Mouse (Mus musculus): ENCODE measurements around the gene Spint4. TPM values are rescaled to one million over a fixed set of nuclear protein-coding genes. Genes with fewer than 3 reads are reported as not detected.

The Spint4 gene
- total and polyA plus RNA-seq, 3 experiments = not detected

- Histone ChIP-seq H3K4me3 (replicated peaks in 1 of 3; ENCODE audit: low read depth in 2 of 3, low read length in 2 of 3, poor library complexity in 1 of 3) (no peak overlapping the region), H3K4me1 (ENCODE audit: control insufficient read depth in 1 of 2, insufficient read depth in 2 of 2) (peaks cover 5 to 13% of the 10 kb centered on the region in 2 experiments; a peak in 3 of 4 replicates), H3K27ac (ENCODE audit: insufficient read depth, low read depth) (no peak overlapping the region), H3K9me3 (replicated peaks; ENCODE audit: low read length) (peaks cover 4% of the 10 kb centered on the region), H3K27me3 (replicated peaks) (peaks cover 44% of the 10 kb centered on the region), H3K4me2 (ENCODE audit: insufficient read depth, low read depth, poor library complexity, severe bottlenecking) (no peak overlapping the region), H3K79me2 (replicated peaks; ENCODE audit: control insufficient read depth, extremely low read depth, insufficient read depth, poor library complexity, severe bottlenecking) (no peaks in the 10 kb centered on the region), H3K36me3 (replicated peaks in 1 of 2; ENCODE audit: control insufficient read depth in 1 of 2, insufficient read depth in 1 of 2, low read length in 1 of 2) (no peaks in the 10 kb centered on the region), H3K9ac (ENCODE audit: insufficient read depth, low read depth) (no peak overlapping the region)
- in situ Hi-C loops (cut with MboI; ENCODE audit: low pct_ligation_motif_present, low pct_unique_long_range_greater_than_20kb, low sequenced_read_pairs) (no loop called here), dilution Hi-C loops (cut with MboI; ENCODE audit: extremely low pct_ligation_motif_present, extremely low pct_unique_long_range_greater_than_20kb, low sequenced_read_pairs) (no loop called here)
- peak; percentile 30 for DNase-seq (ENCODE audit: extremely low read depth)
- TF ChIP-seq ELF1 (IDR thresholded peaks at IDR 0.05; ENCODE audit: low read depth, low read length) = no peak
- TF ChIP-seq EP300 (IDR thresholded peaks at IDR 0.05; ENCODE audit: low read length) = no peak
- TF ChIP-seq ZMIZ1 (IDR thresholded peaks at IDR 0.05; ENCODE audit: low read depth, low read length) = no peak
- no peak for TF ChIP-seq UBTF (IDR thresholded peaks at IDR 0.05; ENCODE audit: low read depth, low read length)
- TF ChIP-seq SIN3A (IDR thresholded peaks at IDR 0.05; ENCODE audit: low read length) = no peak
- no peak for TF ChIP-seq GABPA (IDR thresholded peaks at IDR 0.05; ENCODE audit: insufficient replicate concordance, low read depth, low read length)
- no peak for TF ChIP-seq USF1 (IDR thresholded peaks at IDR 0.05; ENCODE audit: low read depth, low read length)
- no peak for TF ChIP-seq ZNF384 (IDR thresholded peaks at IDR 0.05; ENCODE audit: low read depth, low read length)
- TF ChIP-seq KAT2A (IDR thresholded peaks at IDR 0.05; ENCODE audit: insufficient replicate concordance, low read length) = no peak
- no peak for TF ChIP-seq MAFK (IDR thresholded peaks at IDR 0.05; ENCODE audit: insufficient replicate concordance, low read length)
- TF ChIP-seq ZKSCAN1 (IDR thresholded peaks at IDR 0.05; ENCODE audit: borderline replicate concordance, low read depth, low read length) = no peak
- no peak for TF ChIP-seq SMC3 (IDR thresholded peaks at IDR 0.05; ENCODE audit: low read depth, low read length)
These were observed 18.4 kb upstream of the Spint4 start for GRCm38 (mm10) chr2:164679906-164680305.

GRCm38 (mm10) chr2:164684807-164685206, 13.5 kb upstream of the Spint4 start, which contains the start of gene Wfdc13:
Gene Wfdc13, plus strand, starts transcription at chr2:164685107.
- no peak for DNase-seq (ENCODE audit: extremely low read depth)
- no peaks in the 10 kb centered on the region for H3K79me2 ChIP-seq (replicated peaks; ENCODE audit: control insufficient read depth, extremely low read depth, insufficient read depth, poor library complexity, severe bottlenecking)
- H3K4me3 ChIP-seq (replicated peaks in 1 of 3; ENCODE audit: low read depth in 2 of 3, low read length in 2 of 3, poor library complexity in 1 of 3) = no peak within 1 kb of the TSS
- H3K9ac ChIP-seq (ENCODE audit: insufficient read depth, low read depth) = no peak within 1 kb of the TSS
- H3K27me3 ChIP-seq (replicated peaks) = peaks cover 69% of the 10 kb centered on the region
- no peaks in the 10 kb centered on the region for H3K36me3 ChIP-seq (replicated peaks in 1 of 2; ENCODE audit: control insufficient read depth in 1 of 2, insufficient read depth in 1 of 2, low read length in 1 of 2)
- in situ Hi-C loops (cut with MboI; ENCODE audit: low pct_ligation_motif_present, low pct_unique_long_range_greater_than_20kb, low sequenced_read_pairs) (no loop called here), dilution Hi-C loops (cut with MboI; ENCODE audit: extremely low pct_ligation_motif_present, extremely low pct_unique_long_range_greater_than_20kb, low sequenced_read_pairs) (no loop called here)
- H3K4me1 ChIP-seq (ENCODE audit: control insufficient read depth in 1 of 2, insufficient read depth in 2 of 2) = peaks cover 2 to 3% of the 10 kb centered on the region in 2 experiments; a peak in 3 of 4 replicates
- H3K27ac ChIP-seq (ENCODE audit: insufficient read depth, low read depth) = no peak within 1 kb of the TSS
- TF ChIP-seq KAT2A (IDR thresholded peaks at IDR 0.05; ENCODE audit: insufficient replicate concordance, low read length) (no peak), ZC3H11A (IDR thresholded peaks at IDR 0.05; ENCODE audit: low read depth, low read length) (no peak), RAD21 (IDR thresholded peaks at IDR 0.05; ENCODE audit: low read depth, low read length) (no peak), RCOR1 (conservative IDR thresholded peaks at IDR 0.05; ENCODE audit: low read depth, low read length) (no peak), ETS1 (conservative IDR thresholded peaks at IDR 0.05; ENCODE audit: low read depth, low read length) (no peak), MXI1 (IDR thresholded peaks at IDR 0.05; ENCODE audit: low read depth, low read length) (no peak), JUND (conservative IDR thresholded peaks at IDR 0.05; ENCODE audit: low read depth, low read length) (no peak), USF2 (conservative IDR thresholded peaks at IDR 0.05; ENCODE audit: low read depth, low read length) (no peak), TBP (conservative IDR thresholded peaks at IDR 0.05; ENCODE audit: low read depth, low read length) (no peak), MAZ (IDR thresholded peaks at IDR 0.05; ENCODE audit: low read depth, low read length) (no peak), USF1 (IDR thresholded peaks at IDR 0.05; ENCODE audit: low read depth, low read length) (no peak), MEF2A (IDR thresholded peaks at IDR 0.05; ENCODE audit: borderline replicate concordance, low read depth, low read length) (no peak), HCFC1 (IDR thresholded peaks at IDR 0.05; ENCODE audit: low read depth, low read length) (no peak), EP300 (IDR thresholded peaks at IDR 0.05; ENCODE audit: low read length) (no peak)
- no peak within 1 kb of the TSS for H3K4me2 ChIP-seq (ENCODE audit: insufficient read depth, low read depth, poor library complexity, severe bottlenecking)
- no peaks in the 10 kb centered on the region for H3K9me3 ChIP-seq (replicated peaks; ENCODE audit: low read length)
